Mouse (Mus musculus): ENCODE results near the gene Gdap1l1.

DNA sequence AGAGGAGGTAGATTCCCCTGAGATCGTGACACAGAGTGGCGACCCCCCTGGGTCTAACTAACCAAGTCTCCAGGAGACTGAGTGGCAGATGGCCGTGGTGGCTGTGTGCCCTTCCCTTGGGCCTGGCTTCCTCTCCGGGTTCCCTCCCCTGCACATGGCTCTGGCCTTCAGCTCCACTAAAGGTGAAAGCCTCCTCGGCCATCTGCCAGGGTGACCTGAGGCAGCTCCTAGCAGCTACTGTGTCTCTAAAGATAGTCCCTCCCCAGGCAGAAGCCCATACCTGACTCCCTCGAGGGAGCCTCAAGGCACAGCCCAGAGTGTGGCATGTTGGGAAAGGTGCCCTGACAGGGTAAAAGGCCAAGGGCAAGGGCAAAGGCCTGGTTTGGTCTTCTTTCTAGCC is 5.3 kb downstream of the Gdap1l1 start:
- TF ChIP-seq TAL1 (conservative IDR thresholded peaks at IDR 0.05; ENCODE audit: low read depth, low read length) (no peak), CTCF (IDR thresholded peaks at IDR 0.05; ENCODE audit: low read depth, low read length) (no peak), GATA1 (IDR thresholded peaks at IDR 0.05; ENCODE audit: borderline replicate concordance, low read length) (no peak), POLR2AphosphoS5 (IDR thresholded peaks at IDR 0.05; ENCODE audit: insufficient replicate concordance, low read depth, low read length) (no peak)
